Mouse (Mus musculus): ENCODE results near the gene Cnga3.

Cnga3 gene

GRCm38 (mm10) chr1:37287748-37288147 is 73.5 kb downstream of the Cnga3 start:
- DNase-seq, result no peak

- DNase-seq, result no peak
Measured at GRCm38 (mm10) chr1:37288181-37288935, 74.1 kb downstream of the Cnga3 start.

- DNase-seq, result no peak
Measured at GRCm38 (mm10) chr1:37288941-37289340, 74.7 kb downstream of the Cnga3 start.

- no peak for DNase-seq
Measured at GRCm38 (mm10) chr1:37296414-37296813, 82.2 kb downstream of the Cnga3 start.

GRCm38 (mm10) chr1:37298904-37299303 is 84.7 kb downstream of the Cnga3 start:
- DNase-seq, result no peak

GRCm38 (mm10) chr1:37299540-37300491 is 85.6 kb downstream of the Cnga3 start, which contains the start of gene Inpp4a:
Gene Inpp4a, plus strand, starts transcription at chr1:37299865.
- peak; percentile 98 to 100 for DNase-seq

- DNase-seq, result peak; percentile 47 to 53
Measured at GRCm38 (mm10) chr1:37300650-37301049, 86.4 kb downstream of the Cnga3 start.

GRCm38 (mm10) chr1:37302801-37303200 is 88.6 kb downstream of the Cnga3 start:
- no peak for DNase-seq

GRCm38 (mm10) chr1:37305691-37306287 is 91.6 kb downstream of the Cnga3 start:
- DNase-seq, result no peak

GRCm38 (mm10) chr1:37307586-37307985 is 93.4 kb downstream of the Cnga3 start:
- no peak for DNase-seq

GRCm38 (mm10) chr1:37308021-37308742 is 93.9 kb downstream of the Cnga3 start:
- no peak for DNase-seq

GRCm38 (mm10) chr1:37308743-37309100 is 94.5 kb downstream of the Cnga3 start:
- no peak for DNase-seq

GRCm38 (mm10) chr1:37309939-37310515 is 95.8 kb downstream of the Cnga3 start:
- no peak for DNase-seq
